Mouse (Mus musculus): Measurements from ENCODE around the gene Adh1.

Adh1 gene
- long read RNA-seq, experiment 1, transcript Adh1-203 (3 exons, 773 nt) = minor isoform, 32 of 7,880 reads
- long read RNA-seq, experiment 1, transcript Adh1-201 (9 exons, 1,492 nt) = major isoform, 7,367 of 7,880 reads
- long read RNA-seq, experiment 1, partial matches to known transcripts = 275 of 7,880 reads
- long read RNA-seq, experiment 1, other reads (novel, unspliced or antisense) = 206 of 7,880 reads
- long read RNA-seq, experiment 2, transcript Adh1-201 (9 exons, 1,492 nt) = major isoform, 630 of 679 reads
- long read RNA-seq, experiment 2, partial matches to known transcripts = 29 of 679 reads
- long read RNA-seq, experiment 2, other reads (novel, unspliced or antisense) = 17 of 679 reads

DNA sequence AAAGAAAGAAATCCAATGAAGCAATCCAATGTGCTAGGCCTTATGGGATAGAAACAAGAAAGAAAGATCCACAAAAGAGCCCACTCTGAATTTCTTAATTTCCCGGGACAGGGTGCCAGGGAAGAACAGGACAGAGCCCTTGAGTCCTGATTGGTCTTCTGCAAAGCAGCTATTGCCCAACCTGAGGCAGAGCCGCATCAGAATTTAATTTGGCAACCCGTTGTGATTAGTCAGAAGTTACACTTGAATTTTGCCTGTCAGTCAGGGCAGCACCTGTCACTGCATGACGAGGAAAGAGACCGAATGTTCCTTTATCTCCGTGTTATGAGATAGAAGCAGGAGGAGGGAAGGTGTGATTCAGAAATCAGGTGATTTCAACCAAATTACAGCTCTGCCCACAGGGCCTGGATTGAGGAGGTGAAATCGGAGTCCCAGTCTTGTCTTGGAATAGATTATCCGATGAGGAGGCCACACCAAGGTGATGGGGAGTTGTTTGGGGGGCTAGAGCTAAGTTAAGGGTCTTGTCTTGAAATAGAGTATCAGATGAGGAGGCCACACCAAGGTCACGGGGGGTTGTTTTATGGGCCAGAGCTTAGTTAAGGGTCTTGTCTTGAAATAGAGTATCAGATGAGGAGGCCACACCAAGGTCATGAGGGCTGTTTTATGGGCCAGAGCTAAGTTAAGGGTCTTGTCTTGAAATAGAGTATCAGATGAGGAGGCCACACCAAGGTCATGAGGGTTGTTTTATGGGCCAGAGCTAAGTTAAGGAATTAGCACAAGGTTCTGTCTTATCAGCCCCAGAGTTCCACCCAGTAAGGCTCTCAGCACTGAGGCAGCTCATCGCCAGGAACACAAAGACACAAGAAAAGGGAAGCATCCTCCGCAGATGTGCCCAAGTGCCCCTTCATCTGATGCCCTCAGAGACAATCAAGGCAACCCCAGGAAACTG lies at the start of gene Adh1:
Gene Adh1, plus strand, starts transcription at position 271 of the 949 bp plus-strand sequence.
- intact Hi-C loops (cut with DNase I) = loop anchor here (5.0 kb wide), 1 partner anchor 34 kb away; no protein-coding TSS in a partner anchor

DNA sequence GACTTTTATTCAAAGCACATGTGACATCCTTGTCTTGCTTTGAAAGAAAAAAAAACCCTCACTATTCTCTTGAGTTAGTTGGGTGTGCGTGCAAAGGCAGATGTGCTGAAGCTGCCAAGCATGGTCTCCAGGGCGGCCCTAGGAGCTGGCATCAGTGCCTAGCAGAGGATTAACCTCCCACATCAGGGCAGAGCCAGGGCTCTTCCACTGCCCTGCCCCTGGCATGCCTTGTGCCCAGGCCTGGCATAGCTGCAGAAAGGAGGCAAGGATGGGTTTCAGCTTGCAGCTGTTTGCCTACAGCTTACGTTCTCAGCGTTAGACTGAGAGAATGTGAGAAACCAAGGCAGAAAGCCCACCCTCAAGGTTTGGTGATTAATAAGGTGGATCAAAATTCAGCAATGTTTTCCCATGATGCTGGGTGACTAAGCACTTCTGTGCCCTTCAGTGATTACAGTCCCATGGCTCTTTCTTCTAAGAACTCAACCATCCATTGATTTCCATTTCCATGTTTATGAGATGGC lies 48.3 kb upstream of the Adh1 start:
- intact Hi-C loops (cut with DNase I) = no loop called here

DNA sequence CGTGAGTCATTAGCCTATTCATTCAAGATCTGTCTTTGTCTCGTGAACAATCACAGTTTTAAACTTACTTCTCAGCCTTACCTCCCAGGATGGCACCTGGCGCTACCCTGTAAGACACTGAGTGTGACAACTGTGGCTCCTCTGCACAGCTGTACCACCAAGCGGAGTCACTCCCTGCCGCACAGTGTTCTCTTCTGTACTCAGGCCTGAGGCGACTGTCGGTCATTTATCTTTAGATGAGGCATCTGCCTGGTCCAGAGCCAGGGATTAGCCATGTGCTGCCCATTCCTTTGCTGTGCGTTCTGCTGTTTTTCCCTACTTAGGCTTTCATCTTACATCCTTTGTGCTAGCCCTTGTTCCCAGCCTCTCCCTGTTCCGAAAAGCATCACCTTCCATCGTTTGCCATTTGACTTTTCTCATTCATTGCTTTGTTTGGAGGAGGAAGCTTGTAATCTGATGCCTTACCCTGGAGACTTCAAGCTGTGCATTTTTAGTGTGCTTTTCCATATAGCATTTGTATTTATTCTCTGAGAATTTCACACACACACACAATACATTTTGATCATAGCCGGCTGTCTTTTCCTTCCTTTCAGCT lies 45.3 kb upstream of the Adh1 start:
- intact Hi-C loops (cut with DNase I) = no loop called here

- intact Hi-C loops (cut with DNase I) = no loop called here
Observed at GRCm38 (mm10) chr3:138216091-138216490, 44.7 kb upstream of the Adh1 start.

- intact Hi-C loops (cut with DNase I) = no loop called here
Observed at GRCm38 (mm10) chr3:138217631-138218264, 43.0 kb upstream of the Adh1 start, which contains the start of gene Adh7. Adh7 (plus strand) TSS chr3:138217760.

DNA sequence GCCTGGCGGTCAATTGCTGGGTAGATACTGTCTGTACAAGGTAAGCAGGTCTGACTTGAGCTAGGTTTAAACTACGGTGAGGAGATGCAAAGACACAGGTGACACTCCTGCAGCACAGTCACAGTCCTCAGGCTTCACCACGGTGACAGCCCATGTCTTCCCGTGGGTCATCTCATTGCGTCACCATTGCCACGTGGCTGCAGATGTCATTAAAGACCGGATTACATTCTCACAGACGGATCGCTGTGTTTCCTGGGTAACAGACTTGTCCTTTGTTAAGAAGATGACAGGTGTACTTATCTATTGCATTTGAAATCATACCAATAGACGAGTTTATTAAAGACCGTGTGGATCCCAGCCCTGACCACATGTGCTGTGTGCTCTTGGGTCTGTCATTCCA lies 39.7 kb upstream of the Adh1 start:
- intact Hi-C loops (cut with DNase I) = loop anchor here (5.0 kb wide), 1 partner anchor 211 kb away; no protein-coding TSS in a partner anchor

DNA sequence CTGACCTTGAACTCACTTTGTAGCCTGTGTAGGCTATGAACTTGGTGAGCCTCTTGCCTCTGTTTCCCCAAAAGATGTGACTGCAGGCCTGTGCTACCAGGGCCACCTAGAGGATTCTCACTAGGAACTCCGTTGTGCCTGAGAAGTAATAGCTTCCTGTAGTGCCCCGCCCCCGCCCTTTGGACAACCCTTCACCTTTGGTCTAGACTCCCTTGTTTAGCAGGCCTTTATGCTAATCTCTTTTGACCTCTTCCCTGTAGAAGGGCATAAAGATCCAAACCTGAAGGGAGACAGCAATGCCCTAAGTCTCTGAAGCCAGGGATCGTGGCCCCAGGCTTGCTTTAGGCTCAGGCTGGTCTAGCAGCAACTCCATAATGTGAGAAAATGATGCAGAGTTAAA lies 38.3 kb upstream of the Adh1 start:
- intact Hi-C loops (cut with DNase I) = loop anchor here (5.0 kb wide), 1 partner anchor 210 kb away; no protein-coding TSS in a partner anchor

- intact Hi-C loops (cut with DNase I) = loop anchor here (1.0 to 5.0 kb wide), 2 partner anchors 88 to 209 kb away; no protein-coding TSS in a partner anchor
Observed at GRCm38 (mm10) chr3:138222952-138223351, 37.8 kb upstream of the Adh1 start.

GRCm38 (mm10) chr3:138224363-138224954 lies 36.3 kb upstream of the Adh1 start:
- intact Hi-C loops (cut with DNase I) = loop anchor here (5.0 kb wide), 1 partner anchor 208 kb away; no protein-coding TSS in a partner anchor

DNA sequence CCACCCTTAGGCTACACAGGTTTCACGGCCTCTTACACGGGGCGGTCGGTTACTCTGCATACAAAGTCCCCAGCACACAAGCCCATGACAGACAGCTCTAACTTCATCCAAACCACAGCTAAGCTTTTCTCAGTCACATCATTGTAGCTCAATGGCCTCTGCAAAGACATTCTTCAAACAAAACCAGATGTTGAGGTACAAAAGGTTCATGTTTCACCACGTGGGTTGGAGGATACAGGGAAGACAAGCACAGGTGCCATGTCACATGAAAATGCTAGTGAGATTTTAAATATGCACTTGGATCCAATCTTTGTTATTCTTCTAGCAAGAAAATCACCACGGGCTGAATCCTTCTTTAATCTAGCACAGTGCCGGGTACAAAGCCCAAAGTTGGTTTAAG lies 35.5 kb upstream of the Adh1 start:
- intact Hi-C loops (cut with DNase I) = loop anchor here (5.0 kb wide), 3 partner anchors 37 to 182 kb away; partner anchors contain the start of gene Adh1

GRCm38 (mm10) chr3:138225853-138226252 lies 34.9 kb upstream of the Adh1 start:
- intact Hi-C loops (cut with DNase I) = loop anchor here (5.0 kb wide), 3 partner anchors 36 to 181 kb away; partner anchors contain the start of gene Adh1

DNA sequence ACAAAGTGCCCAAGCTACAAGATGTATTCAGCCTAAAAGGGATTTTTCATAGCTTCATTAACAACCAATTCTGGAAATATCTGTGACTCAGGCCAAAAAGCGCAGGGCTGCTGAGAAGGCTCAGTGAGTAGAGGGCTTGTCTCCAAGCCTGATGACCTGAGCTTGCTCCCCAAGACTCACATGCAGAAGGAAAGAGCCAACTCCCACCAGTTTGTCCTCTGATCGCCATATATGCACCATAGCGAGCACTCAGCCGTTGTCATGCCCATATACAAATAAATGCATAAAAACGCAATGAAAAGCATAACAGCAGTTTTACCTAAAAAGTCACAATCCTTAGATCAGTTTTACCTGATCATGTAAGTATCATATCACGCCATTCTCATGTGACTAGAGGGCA lies 34.3 kb upstream of the Adh1 start:
- intact Hi-C loops (cut with DNase I) = loop anchor here (5.0 kb wide), 3 partner anchors 36 to 181 kb away; partner anchors contain the start of gene Adh1

DNA sequence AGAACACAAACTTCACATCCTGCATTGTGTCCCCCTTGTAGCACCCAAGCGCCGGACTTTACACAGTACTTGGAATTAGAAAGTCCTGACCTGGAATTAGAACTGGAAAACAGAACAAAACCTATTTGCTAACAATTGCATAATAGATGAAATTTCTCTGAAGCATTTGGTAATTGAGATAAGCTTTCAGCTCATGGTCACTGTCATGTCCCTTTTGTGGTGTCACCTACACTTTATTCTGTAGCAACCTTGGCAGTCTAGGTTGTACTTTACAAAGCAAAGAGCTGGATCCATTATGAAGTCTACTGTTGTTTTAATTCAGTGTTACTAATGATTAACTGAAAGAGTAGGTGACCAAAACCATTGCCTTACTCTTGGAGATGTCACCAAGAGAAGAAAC lies 33.7 kb upstream of the Adh1 start:
- intact Hi-C loops (cut with DNase I) = loop anchor here (5.0 kb wide), 3 partner anchors 35 to 180 kb away; partner anchors contain the start of gene Adh1

GRCm38 (mm10) chr3:138227782-138228181 lies 33.0 kb upstream of the Adh1 start:
- intact Hi-C loops (cut with DNase I) = loop anchor here (5.0 kb wide), 3 partner anchors 35 to 180 kb away; partner anchors contain the start of gene Adh1

GRCm38 (mm10) chr3:138229448-138229847 lies 31.3 kb upstream of the Adh1 start:
- intact Hi-C loops (cut with DNase I) = loop anchor here (5.0 kb wide), 3 partner anchors 33 to 178 kb away; partner anchors contain the start of gene Adh1

DNA sequence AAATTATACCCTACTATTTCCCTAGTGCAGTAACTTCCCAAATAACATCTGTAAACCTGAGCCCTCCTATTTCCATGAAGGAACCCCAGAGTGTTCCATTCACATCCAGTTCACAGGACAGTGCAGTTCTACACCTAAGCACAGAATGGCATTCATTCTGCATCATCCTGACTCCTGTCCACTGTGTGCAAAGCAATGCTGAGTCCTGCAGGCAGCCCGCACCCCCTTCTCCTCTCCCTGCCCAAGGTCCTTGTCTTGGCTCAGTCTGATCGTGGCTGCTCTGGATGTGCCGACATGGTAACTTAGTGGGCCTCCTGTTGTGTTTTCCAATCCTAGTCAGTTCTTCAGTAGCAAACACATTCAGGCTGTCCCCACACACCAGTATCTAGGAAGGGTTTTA lies 30.5 kb upstream of the Adh1 start:
- intact Hi-C loops (cut with DNase I) = no loop called here

DNA sequence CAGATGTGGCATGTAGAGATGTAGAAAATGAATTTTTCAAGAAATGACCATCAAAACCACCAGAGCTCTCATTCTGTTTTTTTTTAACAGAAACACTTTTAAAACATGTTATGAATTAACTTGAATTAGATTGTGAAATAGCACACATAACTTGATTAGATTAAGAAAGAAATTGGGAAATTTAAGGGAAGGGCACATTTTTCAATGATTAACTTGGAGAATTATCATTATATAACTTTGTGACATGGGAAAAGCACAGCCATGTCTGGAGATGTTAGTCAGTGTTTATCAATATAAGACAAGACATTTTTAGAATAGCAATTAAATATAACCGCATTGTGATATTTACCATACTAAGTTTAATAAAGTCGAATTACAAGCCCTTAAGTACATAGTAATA lies 29.3 kb upstream of the Adh1 start:
- intact Hi-C loops (cut with DNase I) = no loop called here

DNA sequence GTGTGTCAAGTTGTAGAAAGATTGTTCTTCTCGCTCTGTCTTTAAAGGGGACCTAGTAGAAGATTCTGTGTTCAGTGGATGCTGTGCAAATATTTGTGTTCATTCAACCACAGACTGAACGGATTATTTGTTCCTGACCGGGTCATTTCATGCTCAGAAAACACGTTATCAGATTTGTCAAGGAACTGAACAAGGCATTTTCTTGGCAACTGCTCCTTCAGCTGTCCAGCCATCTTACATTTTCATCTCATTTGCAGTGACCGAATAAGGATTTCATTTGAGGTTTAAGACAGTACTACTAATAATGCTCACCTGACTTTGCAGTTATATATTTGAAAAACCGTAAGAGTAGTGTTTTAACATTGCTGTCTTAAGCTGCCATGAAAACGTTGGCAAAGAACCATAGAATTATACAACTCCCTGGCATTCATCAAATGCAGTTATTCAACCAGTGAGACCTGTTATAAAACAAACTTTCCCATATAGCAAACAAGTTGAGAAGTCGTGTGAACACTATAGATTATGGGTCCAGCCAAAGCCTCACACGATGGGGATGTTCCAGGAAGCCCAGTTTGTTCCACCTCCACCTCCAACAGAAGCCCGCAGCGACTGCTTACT lies 24.1 kb upstream of the Adh1 start:
- intact Hi-C loops (cut with DNase I) = no loop called here

- intact Hi-C loops (cut with DNase I) = no loop called here
Observed at GRCm38 (mm10) chr3:138238046-138238445, 22.7 kb upstream of the Adh1 start.
